In genomic region chr6:120192211-120192870, GRCm38 (mm10) we compare ENCODE assay signal across 9 mouse cellular contexts.
DNase-seq lines count a peak whose midpoint lies in the region; ATAC-seq and TF ChIP-seq lines count a peak whose summit lies in the region.
"Had no signal": no experiment of that assay in that cellular context is flagged by ENCODE, and none has a peak within 500 bp of the region (broad histone marks: within the 10 kb centered on the region; RNA-seq: fewer than 3 reads in every experiment).

No protein-coding gene starts in this region.

- in situ Hi-C loops in CH12.LX (cut with MboI; ENCODE audit: low pct_ligation_motif_present, low pct_unique_long_range_greater_than_20kb, low sequenced_read_pairs), result loop anchor here (10.0 kb wide), 3 partner anchors 278 to 708 kb away; no protein-coding TSS in a partner anchor

- 10% methylated on average over 15 of the region's 15 CpGs for WGBS in forebrain, embryonic 11.5 days

- TF ChIP-seq CTCF in CH12.LX (conservative IDR thresholded peaks at IDR 0.05 in 1 of 2, IDR thresholded peaks at IDR 0.05 in 1 of 2; ENCODE audit: low read depth in 2 of 2, low read length in 2 of 2), result no peak

- 0 out of 2 replicates have a peak overlapping the region, but pooled peaks have one; percentile 21 for H3K9ac ChIP-seq in CH12.LX (ENCODE audit: insufficient read depth, low read depth)
- peak overlapping the region; percentile 2 for H3K9ac ChIP-seq in forebrain, embryonic 11.5 days (ENCODE audit: low read length)
- H3K9ac ChIP-seq: limb, embryonic 15.5 days had no signal

- TF ChIP-seq EP300 in CH12.LX (IDR thresholded peaks at IDR 0.05; ENCODE audit: low read length), result no peak

- H3K4me2 ChIP-seq in CH12.LX (ENCODE audit: insufficient read depth, low read depth, poor library complexity, severe bottlenecking), result peak overlapping the region; percentile 89; the same call in 1 of the 2 replicates
- peak overlapping the region; percentile 1; the same call in 1 of the 2 replicates for H3K4me2 ChIP-seq in forebrain, embryonic 11.5 days (ENCODE audit: low read depth, low read length, severe bottlenecking)
- H3K4me2 ChIP-seq: limb, embryonic 15.5 days had no signal

- intact Hi-C loops in heart, postnatal 10 days (cut with DNase I), result loop anchor here (2.0 to 5.0 kb wide), 2 partner anchors 78 to 700 kb away; no protein-coding TSS in a partner anchor

- no peaks in the 10 kb centered on the region for H3K9me3 ChIP-seq in CH12.LX (replicated peaks; ENCODE audit: low read length)
- H3K9me3 ChIP-seq in forebrain, embryonic 11.5 days (ENCODE audit: control insufficient read depth, low read length), result no peaks in the 10 kb centered on the region
- H3K9me3 ChIP-seq: limb, embryonic 15.5 days had no signal

- TF ChIP-seq POLR2A in CH12.LX (IDR thresholded peaks at IDR 0.05; ENCODE audit: low read depth, low read length), result no peak

- peaks cover 25 to 70% of the 10 kb centered on the region in 2 experiments for H3K4me1 ChIP-seq in CH12.LX (ENCODE audit: control insufficient read depth in 1 of 2, insufficient read depth in 2 of 2)
- H3K4me1 ChIP-seq in forebrain, embryonic 11.5 days (replicated peaks; ENCODE audit: control insufficient read depth, insufficient read depth, low read length), result peaks cover 15% of the 10 kb centered on the region

- 0 out of 2 replicates have a peak, but pooled peaks have one; percentile 10 for ATAC-seq in forebrain, embryonic 11.5 days (replicated peaks; ENCODE audit: low FRiP score)

- no peak overlapping the region for H3K4me3 ChIP-seq in CH12.LX (replicated peaks in 1 of 3; ENCODE audit: low read depth in 2 of 3, low read length in 2 of 3, poor library complexity in 1 of 3)
- no peak overlapping the region for H3K4me3 ChIP-seq in forebrain, embryonic 11.5 days (ENCODE audit: low read depth, low read length)
- H3K4me3 ChIP-seq: limb, embryonic 15.5 days had no signal

- no peaks in the 10 kb centered on the region for H3K79me2 ChIP-seq in CH12.LX (replicated peaks; ENCODE audit: control insufficient read depth, extremely low read depth, insufficient read depth, poor library complexity, severe bottlenecking)

- H3K36me3 ChIP-seq in CH12.LX (replicated peaks in 1 of 2; ENCODE audit: control insufficient read depth in 1 of 2, insufficient read depth in 1 of 2, low read length in 1 of 2), result no peaks in the 10 kb centered on the region
- H3K36me3 ChIP-seq in forebrain, embryonic 11.5 days (ENCODE audit: control insufficient read depth, insufficient read depth, low read length), result no peaks in the 10 kb centered on the region
- H3K36me3 ChIP-seq: limb, embryonic 15.5 days had no signal

- no peaks in the 10 kb centered on the region for H3K27me3 ChIP-seq in CH12.LX (replicated peaks)
- H3K27me3 ChIP-seq in forebrain, embryonic 11.5 days (ENCODE audit: control insufficient read depth, insufficient read depth, low read length), result no peaks in the 10 kb centered on the region

- DNase-seq in CH12.LX (ENCODE audit: extremely low read depth), result no peak
- peak; percentile 82 for DNase-seq in adrenal gland, adult 8-10 months
- peak; percentile 58 for DNase-seq in forebrain, embryonic 11.5 days (ENCODE audit: low spot score)
- DNase-seq in heart, postnatal 10 days, result peak; percentile 89 to 90
- DNase-seq in layer of hippocampus, adult 8-10 months (ENCODE audit: low spot score in 2 of 2), result peak; percentile 36 to 37
- DNase-seq in lung, postnatal 36 days, result peak; percentile 85
- DNase-seq in urinary bladder, adult 18-20 months (ENCODE audit: low spot score in 2 of 2), result peak; percentile 29 to 82
- DNase-seq in B cell, adult 2 months, result no peak

- H3K27ac ChIP-seq in CH12.LX (ENCODE audit: insufficient read depth, low read depth), result no peak overlapping the region
- H3K27ac ChIP-seq in forebrain, embryonic 11.5 days (ENCODE audit: low read depth, low read length), result no peak overlapping the region
- H3K27ac ChIP-seq: limb, embryonic 15.5 days had no signal

- dilution Hi-C loops in CH12.LX (cut with MboI; ENCODE audit: extremely low pct_ligation_motif_present, extremely low pct_unique_long_range_greater_than_20kb, low sequenced_read_pairs), result no loop called here

- no peak for TF ChIP-seq RAD21 in CH12.LX (IDR thresholded peaks at IDR 0.05; ENCODE audit: low read depth, low read length)

TF ChIP-seq in CH12.LX, 34 proteins besides CTCF, POLR2A, EP300 and RAD21:
- TF ChIP-seq TBP (conservative IDR thresholded peaks at IDR 0.05; ENCODE audit: low read depth, low read length) (0 out of 2 replicates have a peak, but pooled peaks have one; percentile 1), TCF12 (IDR thresholded peaks at IDR 0.05; ENCODE audit: low read depth, low read length) (no peak), BHLHE40 (IDR thresholded peaks at IDR 0.05; ENCODE audit: low read depth, low read length) (no peak)

Comparison
In these comparisons a context has a peak if more than half of its experiments do, and no peak if none do; other contexts are left out.
1. DNase-seq: peak in adrenal gland, adult 8-10 months (single experiment), forebrain, embryonic 11.5 days (single experiment), heart, postnatal 10 days (2 of 2), layer of hippocampus, adult 8-10 months (2 of 2), lung, postnatal 36 days (single experiment) and urinary bladder, adult 18-20 months (2 of 2); none in CH12.LX (single experiment) and B cell, adult 2 months (0 of 2).